Mouse (Mus musculus): ENCODE data around the gene Fbxl7. TPM values are rescaled to one million over a fixed set of nuclear protein-coding genes. Genes with fewer than 3 reads are reported as not detected.

Gene Fbxl7
- polyA plus RNA-seq, 1 experiment from 2014 or later: 20.3 TPM

GRCm38 (mm10) chr15:26704966-26705365 is 190.4 kb downstream of the Fbxl7 start:
- Histone ChIP-seq H3K36me3 (ENCODE audit: control insufficient read depth, insufficient read depth, low read length) (no peaks in the 10 kb centered on the region), H3K9ac (ENCODE audit: low read length) (no peak overlapping the region), H3K9me3 (ENCODE audit: control insufficient read depth, low read length) (no peaks in the 10 kb centered on the region), H3K4me1 (ENCODE audit: control insufficient read depth, insufficient read depth, low read length) (no peaks in the 10 kb centered on the region), H3K4me3 (ENCODE audit: low read depth, low read length) (no peak overlapping the region), H3K27me3 (ENCODE audit: control insufficient read depth, insufficient read depth, low read length) (no peaks in the 10 kb centered on the region), H3K27ac (replicated peaks; ENCODE audit: low read depth, low read length) (no peak overlapping the region), H3K4me2 (ENCODE audit: low read depth, severe bottlenecking) (no peak overlapping the region)
- ATAC-seq (ENCODE audit: insufficient number of reproducible peaks, low FRiP score, low TSS enrichment, low read depth) (no peak), DNase-seq (ENCODE audit: low spot score) (no peak)
- 82% methylated on average over 2 of the region's 2 CpGs for WGBS

GRCm38 (mm10) chr15:26703156-26703840 is 192.1 kb downstream of the Fbxl7 start:
- no peak for DNase-seq (ENCODE audit: low spot score)
- Histone ChIP-seq H3K36me3 (ENCODE audit: control insufficient read depth, insufficient read depth, low read length) (no peaks in the 10 kb centered on the region), H3K27me3 (ENCODE audit: control insufficient read depth, insufficient read depth, low read length) (no peaks in the 10 kb centered on the region), H3K4me2 (ENCODE audit: low read depth, severe bottlenecking) (no peak overlapping the region), H3K9ac (ENCODE audit: low read length) (no peak overlapping the region), H3K4me3 (ENCODE audit: low read depth, low read length) (no peak overlapping the region), H3K27ac (replicated peaks; ENCODE audit: low read depth, low read length) (no peak overlapping the region), H3K9me3 (ENCODE audit: control insufficient read depth, low read length) (no peaks in the 10 kb centered on the region), H3K4me1 (ENCODE audit: control insufficient read depth, insufficient read depth, low read length) (no peaks in the 10 kb centered on the region)
- 87% methylated on average over 6 of the region's 6 CpGs for WGBS
- ATAC-seq (ENCODE audit: insufficient number of reproducible peaks, low FRiP score, low TSS enrichment, low read depth): no peak

GRCm38 (mm10) chr15:26701949-26702675 is 193.3 kb downstream of the Fbxl7 start:
- Histone ChIP-seq H3K4me3 (ENCODE audit: low read depth, low read length) (no peak overlapping the region), H3K27me3 (ENCODE audit: control insufficient read depth, insufficient read depth, low read length) (no peaks in the 10 kb centered on the region), H3K9me3 (ENCODE audit: control insufficient read depth, low read length) (no peaks in the 10 kb centered on the region), H3K9ac (ENCODE audit: low read length) (no peak overlapping the region), H3K36me3 (ENCODE audit: control insufficient read depth, insufficient read depth, low read length) (no peaks in the 10 kb centered on the region), H3K4me2 (ENCODE audit: low read depth, severe bottlenecking) (no peak overlapping the region), H3K27ac (replicated peaks; ENCODE audit: low read depth, low read length) (no peak overlapping the region), H3K4me1 (ENCODE audit: control insufficient read depth, insufficient read depth, low read length) (no peaks in the 10 kb centered on the region)
- ATAC-seq (ENCODE audit: insufficient number of reproducible peaks, low FRiP score, low TSS enrichment, low read depth) (no peak), DNase-seq (ENCODE audit: low spot score) (no peak)
- 76% methylated on average over 5 of the region's 5 CpGs for WGBS

- ATAC-seq (ENCODE audit: insufficient number of reproducible peaks, low FRiP score, low TSS enrichment, low read depth): no peak
- no peaks in the 10 kb centered on the region for H3K36me3 ChIP-seq (ENCODE audit: control insufficient read depth, insufficient read depth, low read length)
- WGBS: 82% methylated on average over 3 of the region's 3 CpGs
- no peaks in the 10 kb centered on the region for H3K9me3 ChIP-seq (ENCODE audit: control insufficient read depth, low read length)
- DNase-seq (ENCODE audit: low spot score): no peak
- no peak overlapping the region for H3K9ac ChIP-seq (ENCODE audit: low read length)
- no peaks in the 10 kb centered on the region for H3K27me3 ChIP-seq (ENCODE audit: control insufficient read depth, insufficient read depth, low read length)
- no peak overlapping the region for H3K4me3 ChIP-seq (ENCODE audit: low read depth, low read length)
- no peak overlapping the region for H3K27ac ChIP-seq (replicated peaks; ENCODE audit: low read depth, low read length)
- H3K4me1 ChIP-seq (ENCODE audit: control insufficient read depth, insufficient read depth, low read length): no peaks in the 10 kb centered on the region
- no peak overlapping the region for H3K4me2 ChIP-seq (ENCODE audit: low read depth, severe bottlenecking)
These were observed 202.3 kb downstream of the Fbxl7 start for GRCm38 (mm10) chr15:26693075-26693474.

DNA sequence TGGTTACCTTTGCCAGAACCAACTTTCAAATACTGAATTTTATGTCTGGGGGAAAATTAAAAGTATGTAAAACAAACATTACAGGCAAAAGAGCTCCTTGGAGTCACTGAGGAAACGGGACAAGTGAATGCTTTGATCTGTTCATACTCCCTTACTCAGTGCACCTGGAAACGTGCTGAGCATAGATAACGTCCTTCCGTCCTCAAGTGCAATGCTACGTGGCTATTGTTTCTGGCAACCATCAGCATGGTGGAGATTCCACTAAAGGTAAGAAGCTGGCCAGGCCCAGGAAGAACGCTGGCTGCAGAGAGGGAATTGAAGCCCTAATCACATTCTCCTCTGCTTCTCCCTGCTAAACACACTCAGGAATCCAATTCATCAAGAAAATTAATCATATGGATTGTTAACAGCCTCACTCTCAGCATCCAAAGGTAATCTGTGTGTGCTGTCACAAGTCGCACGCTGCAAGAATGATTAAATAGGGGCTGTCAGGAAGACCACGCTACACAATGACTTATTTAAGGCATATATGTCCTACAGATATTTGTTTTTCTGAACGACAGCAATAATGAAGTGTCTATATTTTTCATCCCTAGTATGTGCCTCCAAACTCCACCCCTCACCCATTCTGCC is 206.8 kb downstream of the Fbxl7 start:
- WGBS: 70% methylated on average over 10 of the region's 10 CpGs
- ATAC-seq (ENCODE audit: insufficient number of reproducible peaks, low FRiP score, low TSS enrichment, low read depth): no peak

GRCm38 (mm10) chr15:26687729-26688128 is 207.7 kb downstream of the Fbxl7 start:
- Histone ChIP-seq H3K4me3 (ENCODE audit: low read depth, low read length) (no peak overlapping the region), H3K27me3 (ENCODE audit: control insufficient read depth, insufficient read depth, low read length) (no peaks in the 10 kb centered on the region), H3K9ac (ENCODE audit: low read length) (no peak overlapping the region), H3K27ac (replicated peaks; ENCODE audit: low read depth, low read length) (no peak overlapping the region), H3K4me2 (ENCODE audit: low read depth, severe bottlenecking) (no peak overlapping the region), H3K4me1 (ENCODE audit: control insufficient read depth, insufficient read depth, low read length) (no peaks in the 10 kb centered on the region), H3K9me3 (ENCODE audit: control insufficient read depth, low read length) (no peaks in the 10 kb centered on the region), H3K36me3 (ENCODE audit: control insufficient read depth, insufficient read depth, low read length) (no peaks in the 10 kb centered on the region)
- ATAC-seq (ENCODE audit: insufficient number of reproducible peaks, low FRiP score, low TSS enrichment, low read depth) (no peak), DNase-seq (ENCODE audit: low spot score) (no peak)
- 81% methylated on average over 7 of the region's 7 CpGs for WGBS

More for the DNA sequence above, 206.8 kb downstream of the Fbxl7 start:
- H3K27me3 ChIP-seq (ENCODE audit: control insufficient read depth, insufficient read depth, low read length): no peaks in the 10 kb centered on the region
- no peak for DNase-seq (ENCODE audit: low spot score)
- H3K4me2 ChIP-seq (ENCODE audit: low read depth, severe bottlenecking): no peak overlapping the region
- H3K4me3 ChIP-seq (ENCODE audit: low read depth, low read length): no peak overlapping the region
- no peak overlapping the region for H3K27ac ChIP-seq (replicated peaks; ENCODE audit: low read depth, low read length)
- no peak overlapping the region for H3K9ac ChIP-seq (ENCODE audit: low read length)
- no peaks in the 10 kb centered on the region for H3K9me3 ChIP-seq (ENCODE audit: control insufficient read depth, low read length)
- H3K4me1 ChIP-seq (ENCODE audit: control insufficient read depth, insufficient read depth, low read length): no peaks in the 10 kb centered on the region
- no peaks in the 10 kb centered on the region for H3K36me3 ChIP-seq (ENCODE audit: control insufficient read depth, insufficient read depth, low read length)

DNA sequence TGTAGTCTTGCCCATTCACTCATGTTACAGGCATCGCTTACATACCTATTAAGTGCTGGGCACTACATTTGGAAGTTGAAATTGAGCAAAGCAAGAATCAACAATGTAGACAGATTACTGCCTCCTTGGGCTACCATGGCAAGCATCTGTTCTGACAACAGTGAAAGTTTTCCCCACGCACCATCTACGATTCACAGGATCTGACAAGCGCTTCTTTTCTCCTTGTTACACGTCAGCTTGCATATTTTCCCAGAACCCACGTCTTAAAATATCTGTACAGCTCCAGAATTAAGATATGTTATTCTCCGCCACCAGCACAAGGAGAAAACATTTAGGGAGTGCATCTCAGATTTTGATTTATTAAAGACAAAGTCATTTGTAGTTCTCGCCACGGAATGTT is 213.1 kb downstream of the Fbxl7 start:
- no peaks in the 10 kb centered on the region for H3K27me3 ChIP-seq (ENCODE audit: control insufficient read depth, insufficient read depth, low read length)
- H3K9ac ChIP-seq (ENCODE audit: low read length): no peak overlapping the region
- ATAC-seq (ENCODE audit: insufficient number of reproducible peaks, low FRiP score, low TSS enrichment, low read depth): no peak
- no peak overlapping the region for H3K4me3 ChIP-seq (ENCODE audit: low read depth, low read length)
- 94% methylated on average over 9 of the region's 9 CpGs for WGBS
- H3K4me2 ChIP-seq (ENCODE audit: low read depth, severe bottlenecking): no peak overlapping the region
- H3K36me3 ChIP-seq (ENCODE audit: control insufficient read depth, insufficient read depth, low read length): no peaks in the 10 kb centered on the region
- no peaks in the 10 kb centered on the region for H3K4me1 ChIP-seq (ENCODE audit: control insufficient read depth, insufficient read depth, low read length)
- no peaks in the 10 kb centered on the region for H3K9me3 ChIP-seq (ENCODE audit: control insufficient read depth, low read length)
- no peak for DNase-seq (ENCODE audit: low spot score)
- no peak overlapping the region for H3K27ac ChIP-seq (replicated peaks; ENCODE audit: low read depth, low read length)

GRCm38 (mm10) chr15:26673239-26673859 is 222.0 kb downstream of the Fbxl7 start:
- Histone ChIP-seq H3K9me3 (ENCODE audit: control insufficient read depth, low read length) (no peaks in the 10 kb centered on the region), H3K4me3 (ENCODE audit: low read depth, low read length) (no peak overlapping the region), H3K27ac (replicated peaks; ENCODE audit: low read depth, low read length) (no peak overlapping the region), H3K27me3 (ENCODE audit: control insufficient read depth, insufficient read depth, low read length) (no peaks in the 10 kb centered on the region), H3K9ac (ENCODE audit: low read length) (no peak overlapping the region), H3K36me3 (ENCODE audit: control insufficient read depth, insufficient read depth, low read length) (no peaks in the 10 kb centered on the region), H3K4me1 (ENCODE audit: control insufficient read depth, insufficient read depth, low read length) (no peaks in the 10 kb centered on the region), H3K4me2 (ENCODE audit: low read depth, severe bottlenecking) (no peak overlapping the region)
- no peak for ATAC-seq (ENCODE audit: insufficient number of reproducible peaks, low FRiP score, low TSS enrichment, low read depth)
- no peak for DNase-seq (ENCODE audit: low spot score)
- 85% methylated on average over 5 of the region's 5 CpGs for WGBS
